Mouse (Mus musculus): ENCODE results near the gene Carm1. TPM values are rescaled to one million over a fixed set of nuclear protein-coding genes. Genes with fewer than 3 reads are reported as not detected.
"Not testable (repeated sequence)": the region's sequence is repeated elsewhere in the genome, so short reads cannot be mapped to it uniquely, and the experiment has no call there.

The Carm1 gene
- polyA plus RNA-seq, 1 experiment, result 135 TPM

GRCm38 (mm10) chr9:21513466-21513865 is 33.2 kb upstream of the Carm1 start:
- no peak for DNase-seq (ENCODE audit: low read depth)
- no peak for TF ChIP-seq CTCF (IDR thresholded peaks at IDR 0.05; ENCODE audit: borderline replicate concordance, extremely low read depth, insufficient read depth, insufficient read length)
- no peak for TF ChIP-seq POLR2A (IDR thresholded peaks at IDR 0.05; ENCODE audit: borderline replicate concordance, extremely low read depth, insufficient read depth, insufficient read length, poor library complexity, severe bottlenecking)

DNA sequence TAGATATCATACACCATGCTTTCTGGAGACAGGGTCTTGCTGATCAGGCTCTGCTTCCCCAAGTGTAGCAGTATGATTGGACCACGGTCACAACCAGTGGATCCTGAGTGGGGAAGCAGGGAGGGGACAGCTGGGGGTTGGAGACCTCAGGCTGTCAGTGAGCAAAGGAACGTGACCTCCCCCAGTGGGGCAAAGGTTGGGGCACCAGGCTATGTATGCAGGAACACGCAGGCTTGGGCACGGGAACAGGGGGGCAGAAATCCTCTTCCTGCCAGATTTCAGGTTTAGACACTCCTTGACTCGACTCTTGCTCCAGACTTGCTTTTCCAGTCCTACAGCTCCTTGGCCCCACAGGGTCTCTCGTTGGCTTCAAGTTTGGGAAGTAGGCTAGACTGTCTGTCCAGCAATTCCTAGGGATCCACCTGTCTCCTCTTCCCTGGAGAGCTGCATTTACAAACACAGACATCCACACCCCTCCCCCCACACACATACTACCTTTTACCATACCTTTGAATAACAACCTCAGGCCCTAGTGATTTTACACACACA is 28.7 kb upstream of the Carm1 start:
- TF ChIP-seq POLR2A (IDR thresholded peaks at IDR 0.05; ENCODE audit: borderline replicate concordance, extremely low read depth, insufficient read depth, insufficient read length, poor library complexity, severe bottlenecking), result no peak
- no peak for TF ChIP-seq CTCF (IDR thresholded peaks at IDR 0.05; ENCODE audit: borderline replicate concordance, extremely low read depth, insufficient read depth, insufficient read length)
- DNase-seq (ENCODE audit: low read depth), result no peak

GRCm38 (mm10) chr9:21518690-21519089 is 28.0 kb upstream of the Carm1 start:
- not testable (repeated sequence) for DNase-seq (ENCODE audit: low read depth)

- no peak for DNase-seq (ENCODE audit: low read depth)
- TF ChIP-seq POLR2A (IDR thresholded peaks at IDR 0.05; ENCODE audit: borderline replicate concordance, extremely low read depth, insufficient read depth, insufficient read length, poor library complexity, severe bottlenecking) (no peak), CTCF (IDR thresholded peaks at IDR 0.05; ENCODE audit: borderline replicate concordance, extremely low read depth, insufficient read depth, insufficient read length) (no peak)
Observed at GRCm38 (mm10) chr9:21525142-21525936, 21.4 kb upstream of the Carm1 start.

DNA sequence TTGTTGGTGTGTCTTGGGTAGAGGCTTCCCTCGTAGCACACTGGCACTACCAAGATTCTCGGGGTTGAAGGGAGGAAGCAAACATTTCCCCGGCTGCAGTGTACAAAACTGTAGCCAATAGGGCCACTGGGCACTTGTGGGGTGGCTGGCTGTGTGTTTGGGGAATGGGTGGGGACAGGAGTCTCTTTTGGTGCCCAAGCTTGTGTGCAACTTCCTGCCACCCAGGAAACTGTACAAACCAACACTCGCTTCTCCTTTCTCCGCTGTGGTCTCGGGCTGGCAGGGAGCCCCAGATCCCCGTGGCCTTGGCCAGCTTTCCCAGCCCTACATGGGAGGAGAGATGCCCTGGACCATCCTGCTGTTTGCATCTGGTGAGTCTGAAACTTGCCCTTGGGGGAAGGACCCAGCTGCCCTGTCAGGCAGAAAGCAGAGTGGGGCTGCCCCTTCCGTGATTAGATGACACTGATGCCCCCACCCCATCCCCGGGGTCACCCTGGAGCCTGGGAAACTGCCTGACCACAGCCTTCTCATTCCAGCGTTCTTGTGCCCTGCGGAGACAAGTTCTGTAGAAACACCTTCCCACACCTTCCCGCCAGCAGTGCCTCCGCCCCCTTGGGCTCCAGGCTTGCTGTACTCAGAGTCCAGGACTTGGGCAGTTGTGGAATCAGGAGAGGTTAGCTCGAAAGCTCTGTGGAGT is 20.6 kb upstream of the Carm1 start, which contains the start of gene AB124611:
Gene AB124611, plus strand, starts transcription at position 240 of the 697 bp plus-strand sequence.
- TF ChIP-seq POLR2A (IDR thresholded peaks at IDR 0.05; ENCODE audit: borderline replicate concordance, extremely low read depth, insufficient read depth, insufficient read length, poor library complexity, severe bottlenecking), result no peak
- no peak for TF ChIP-seq CTCF (IDR thresholded peaks at IDR 0.05; ENCODE audit: borderline replicate concordance, extremely low read depth, insufficient read depth, insufficient read length)
- no peak for DNase-seq (ENCODE audit: low read depth)

DNA sequence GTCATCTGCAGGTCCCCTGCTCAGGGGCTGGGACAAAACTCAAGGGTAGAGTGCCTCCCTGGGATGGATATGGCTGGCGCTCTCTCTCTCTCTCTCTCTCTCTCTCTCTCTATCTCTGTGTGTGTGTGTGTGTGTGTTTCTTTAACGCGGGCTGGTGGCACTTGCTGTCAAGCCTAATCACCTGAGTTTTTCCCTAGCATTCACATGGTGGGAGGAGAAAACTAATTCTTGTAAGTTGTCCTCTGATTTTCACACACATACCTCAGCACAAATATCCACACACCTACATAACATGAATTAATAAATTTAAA is 20.1 kb upstream of the Carm1 start:
- DNase-seq (ENCODE audit: low read depth), result no peak
- TF ChIP-seq POLR2A (IDR thresholded peaks at IDR 0.05; ENCODE audit: borderline replicate concordance, extremely low read depth, insufficient read depth, insufficient read length, poor library complexity, severe bottlenecking) (no peak), CTCF (IDR thresholded peaks at IDR 0.05; ENCODE audit: borderline replicate concordance, extremely low read depth, insufficient read depth, insufficient read length) (no peak)

DNA sequence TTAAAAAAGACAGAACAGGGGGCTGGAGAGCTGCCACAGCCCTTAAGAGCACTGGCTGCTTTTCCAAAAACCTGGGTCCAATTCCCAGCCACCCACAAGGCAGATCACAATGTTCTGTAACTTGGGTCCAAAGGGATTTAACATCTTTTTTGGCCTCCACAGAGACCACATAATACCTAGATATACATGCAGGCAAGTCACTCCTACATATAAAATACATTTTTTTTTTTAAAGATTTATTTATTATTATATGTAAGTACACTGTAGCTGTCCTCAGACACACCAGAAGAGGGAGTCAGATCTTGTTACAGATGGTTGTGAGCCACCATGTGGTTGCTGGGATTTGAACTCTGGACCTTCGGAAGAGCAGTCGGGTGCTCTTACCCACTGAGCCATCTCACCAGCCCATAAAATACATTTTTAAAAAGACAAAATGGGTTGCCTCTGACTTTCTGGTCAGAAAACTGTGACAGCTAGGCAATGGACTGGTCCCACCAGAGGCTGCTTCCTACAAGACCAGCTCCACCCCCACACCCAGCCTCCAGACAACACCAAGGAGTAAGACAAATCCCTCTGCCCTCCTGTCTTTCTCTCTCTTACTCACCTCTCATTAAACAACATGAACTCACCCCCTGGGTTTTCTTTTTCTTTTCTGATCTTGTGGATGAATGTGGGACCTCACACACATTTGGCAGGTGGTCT is 19.4 kb upstream of the Carm1 start:
- DNase-seq (ENCODE audit: low read depth), result no peak
- TF ChIP-seq CTCF (IDR thresholded peaks at IDR 0.05; ENCODE audit: borderline replicate concordance, extremely low read depth, insufficient read depth, insufficient read length) (no peak), POLR2A (IDR thresholded peaks at IDR 0.05; ENCODE audit: borderline replicate concordance, extremely low read depth, insufficient read depth, insufficient read length, poor library complexity, severe bottlenecking) (no peak)

GRCm38 (mm10) chr9:21527917-21528324 is 18.8 kb upstream of the Carm1 start:
- TF ChIP-seq CTCF (IDR thresholded peaks at IDR 0.05; ENCODE audit: borderline replicate concordance, extremely low read depth, insufficient read depth, insufficient read length), result no peak
- no peak for TF ChIP-seq POLR2A (IDR thresholded peaks at IDR 0.05; ENCODE audit: borderline replicate concordance, extremely low read depth, insufficient read depth, insufficient read length, poor library complexity, severe bottlenecking)
- no peak for DNase-seq (ENCODE audit: low read depth)

- no peak for TF ChIP-seq CTCF (IDR thresholded peaks at IDR 0.05; ENCODE audit: borderline replicate concordance, extremely low read depth, insufficient read depth, insufficient read length)
- TF ChIP-seq POLR2A (IDR thresholded peaks at IDR 0.05; ENCODE audit: borderline replicate concordance, extremely low read depth, insufficient read depth, insufficient read length, poor library complexity, severe bottlenecking), result no peak
- no peak for DNase-seq (ENCODE audit: low read depth)
Observed at GRCm38 (mm10) chr9:21536501-21536900, 10.2 kb upstream of the Carm1 start.

DNA sequence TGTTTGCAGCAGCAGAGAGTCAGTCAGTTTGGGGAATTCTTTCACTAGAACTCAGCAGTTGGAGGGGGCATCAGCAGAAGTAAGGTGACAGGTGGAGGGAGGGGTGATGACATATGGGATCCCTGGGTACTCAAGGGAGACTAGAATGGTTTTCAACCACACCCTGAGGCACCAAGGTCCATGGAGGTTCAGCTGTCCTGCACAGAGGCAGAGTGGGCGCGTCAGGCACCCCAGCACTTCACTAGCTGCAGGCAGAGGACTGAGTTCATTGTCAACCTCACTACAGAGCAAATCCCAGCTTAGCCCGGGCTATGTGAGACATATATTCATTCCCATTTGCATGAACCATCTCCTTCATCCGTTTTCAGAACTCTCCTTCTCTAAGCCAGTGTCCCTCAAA is 9.7 kb upstream of the Carm1 start:
- DNase-seq (ENCODE audit: low read depth), result no peak
- TF ChIP-seq POLR2A (IDR thresholded peaks at IDR 0.05; ENCODE audit: borderline replicate concordance, extremely low read depth, insufficient read depth, insufficient read length, poor library complexity, severe bottlenecking) (no peak), CTCF (IDR thresholded peaks at IDR 0.05; ENCODE audit: borderline replicate concordance, extremely low read depth, insufficient read depth, insufficient read length) (no peak)

GRCm38 (mm10) chr9:21539981-21540753 is 6.5 kb upstream of the Carm1 start:
- DNase-seq (ENCODE audit: low read depth), result no peak
- TF ChIP-seq POLR2A (IDR thresholded peaks at IDR 0.05; ENCODE audit: borderline replicate concordance, extremely low read depth, insufficient read depth, insufficient read length, poor library complexity, severe bottlenecking), result no peak
- no peak for TF ChIP-seq CTCF (IDR thresholded peaks at IDR 0.05; ENCODE audit: borderline replicate concordance, extremely low read depth, insufficient read depth, insufficient read length)

GRCm38 (mm10) chr9:21542001-21542400 is 4.7 kb upstream of the Carm1 start:
- DNase-seq (ENCODE audit: low read depth), result not testable (repeated sequence)
